Mouse (Mus musculus) gastrocnemius, postnatal 4 days (tissue): Measurements from ENCODE around the gene Akt1. TPM values are rescaled to one million over a fixed set of nuclear protein-coding genes. Genes with fewer than 3 reads are reported as not detected.

Experiments
- DNase-seq, 2 experiments: peaks; one replicate each; pipeline ENCODE4 v3.0.0; 2021 to 2022; ENCODE audit warnings: low spot score in 2 of 2, mixed read lengths in 2 of 2
- total RNA-seq, 2 experiments: library from RNA; stranded (reverse); gene quantifications; 2 replicates each; pipeline ENCODE4 v1.2.3; 2021

Gene Akt1
- total RNA-seq, 2 experiments from 2014 or later = 258 to 259 TPM

DNA sequence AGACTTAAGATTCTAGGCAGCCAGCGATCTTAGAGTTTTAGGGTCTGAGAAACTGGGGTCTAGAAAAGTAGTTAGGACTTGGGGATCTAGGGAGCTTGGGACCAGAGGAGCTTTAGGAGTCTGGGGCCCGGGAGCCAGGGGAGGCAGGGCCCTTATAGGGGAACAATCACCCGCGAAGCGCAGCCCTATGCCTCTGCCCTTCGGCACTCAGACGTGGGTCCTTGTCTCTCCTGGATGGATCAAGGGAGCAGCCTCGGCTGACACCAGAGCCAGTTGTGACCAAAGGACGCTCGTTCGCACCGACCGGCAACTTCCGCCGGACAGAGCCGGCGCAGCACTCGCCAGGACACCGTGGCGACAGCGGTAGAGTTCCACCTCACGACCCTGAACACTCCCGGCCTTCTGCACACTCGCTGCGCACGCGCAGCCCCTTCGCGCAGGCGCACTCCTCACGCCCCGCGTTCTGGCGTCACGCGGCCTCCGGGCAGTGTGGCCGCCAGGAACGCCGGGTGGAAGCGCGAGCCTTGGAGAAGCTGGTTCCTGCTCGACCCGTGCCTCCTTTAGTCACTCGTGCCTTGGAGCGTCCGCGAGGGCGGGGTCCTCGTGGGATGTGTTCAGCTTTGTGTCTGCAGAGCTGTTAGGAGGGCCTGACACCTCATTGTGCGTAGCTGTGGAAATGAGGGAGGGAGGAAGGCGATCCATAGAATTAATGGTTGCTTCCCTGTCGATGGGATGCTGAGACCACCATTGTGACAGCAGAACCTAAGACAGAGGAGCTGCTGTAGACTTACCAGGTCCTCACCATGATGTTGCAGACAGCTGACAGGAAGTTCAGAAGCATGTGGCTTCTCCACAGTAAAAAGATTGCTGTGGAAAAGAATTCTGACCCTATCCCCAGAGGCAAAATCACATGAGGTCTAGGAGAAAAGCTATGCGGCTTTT is 18.8 kb upstream of the Akt1 start:
- DNase-seq = peak; percentile 94 to 95

- no peak for DNase-seq
Measured at GRCm38 (mm10) chr12:112688458-112688857, 13.8 kb upstream of the Akt1 start.

- DNase-seq = no peak
Measured at GRCm38 (mm10) chr12:112683351-112683750, 8.7 kb upstream of the Akt1 start.

DNA sequence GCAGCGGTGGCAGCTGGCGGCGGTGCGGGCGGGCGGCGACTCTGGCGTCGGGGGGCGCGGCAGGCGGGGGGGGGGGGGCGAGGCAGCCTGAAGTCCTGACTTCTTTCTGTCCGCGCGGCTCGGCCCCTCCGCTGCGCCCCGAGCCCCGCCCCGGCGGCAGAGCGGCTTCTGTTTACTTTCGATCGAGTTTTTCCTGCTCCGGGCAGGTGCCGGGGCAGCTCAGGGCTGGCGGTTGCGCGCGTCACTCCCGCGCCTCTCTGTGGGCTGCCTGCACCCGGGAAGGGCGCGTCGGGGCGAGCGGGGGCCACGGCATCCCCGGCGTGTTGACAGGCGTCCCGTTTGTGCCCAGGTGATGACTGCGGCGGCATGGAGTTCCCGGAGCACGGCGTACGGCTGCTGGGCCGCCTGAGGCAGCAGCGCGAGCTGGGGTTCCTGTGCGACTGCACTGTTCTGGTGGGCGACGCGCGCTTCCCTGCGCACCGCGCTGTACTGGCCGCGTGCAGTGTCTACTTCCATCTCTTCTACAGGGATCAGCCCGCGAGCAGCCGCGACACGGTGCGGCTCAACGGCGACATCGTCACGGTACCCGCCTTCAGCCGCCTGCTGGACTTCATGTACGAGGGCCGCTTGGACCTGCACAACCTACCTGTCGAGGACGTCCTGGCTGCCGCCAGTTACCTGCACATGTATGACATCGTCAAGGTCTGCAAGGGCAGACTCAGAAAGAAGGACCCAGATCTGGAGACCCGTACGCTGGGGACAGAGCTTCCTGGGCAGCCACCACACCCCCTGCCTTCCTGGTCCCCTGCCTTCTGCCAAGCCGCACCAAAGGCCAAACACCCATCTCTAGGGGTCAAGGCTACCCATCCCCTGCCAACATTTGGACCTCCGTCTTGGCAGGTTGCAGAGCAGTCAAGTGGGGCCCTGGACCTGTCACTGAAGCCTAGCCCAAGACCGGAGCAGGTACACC is 4.6 kb upstream of the Akt1 start:
- DNase-seq = no peak

GRCm38 (mm10) chr12:112678555-112679026 is 3.9 kb upstream of the Akt1 start, which contains the start of gene Zbtb42:
Gene Zbtb42 (plus strand): TSS chr12:112678828.
- peak in 1 of 2 experiments; percentile 73 for DNase-seq

DNA sequence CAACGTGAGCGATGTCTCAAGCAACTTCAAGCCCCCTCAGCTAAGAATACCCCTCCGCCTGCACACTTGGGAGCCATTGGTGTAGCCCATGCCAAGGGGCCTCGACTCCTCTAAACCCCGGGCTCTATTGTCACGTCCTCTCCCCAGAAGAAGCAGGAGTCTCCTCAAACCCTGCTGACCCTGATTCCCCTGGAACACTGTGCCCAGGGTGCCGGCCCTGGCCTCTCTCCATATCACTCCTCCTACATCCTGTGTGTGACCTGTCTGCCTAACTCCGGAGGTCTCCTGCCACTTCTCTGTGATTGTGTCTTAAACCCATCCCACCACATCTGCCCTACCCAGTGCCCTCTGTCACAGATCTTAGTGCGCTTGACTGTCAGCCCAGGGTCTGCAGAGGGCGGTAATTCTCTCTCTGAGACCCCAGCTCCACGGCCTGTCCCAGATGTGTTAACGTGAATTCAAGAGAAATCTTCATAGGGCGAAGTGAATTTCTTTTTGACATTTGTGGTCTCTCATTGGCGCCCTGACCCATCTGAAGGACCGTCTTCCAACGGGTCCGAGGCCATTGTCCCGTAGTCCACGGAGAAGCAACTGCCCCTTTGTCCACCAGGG is 3.4 kb upstream of the Akt1 start:
- DNase-seq = no peak

- DNase-seq = no peak
Measured at GRCm38 (mm10) chr12:112677076-112677475, 2.4 kb upstream of the Akt1 start.

DNA sequence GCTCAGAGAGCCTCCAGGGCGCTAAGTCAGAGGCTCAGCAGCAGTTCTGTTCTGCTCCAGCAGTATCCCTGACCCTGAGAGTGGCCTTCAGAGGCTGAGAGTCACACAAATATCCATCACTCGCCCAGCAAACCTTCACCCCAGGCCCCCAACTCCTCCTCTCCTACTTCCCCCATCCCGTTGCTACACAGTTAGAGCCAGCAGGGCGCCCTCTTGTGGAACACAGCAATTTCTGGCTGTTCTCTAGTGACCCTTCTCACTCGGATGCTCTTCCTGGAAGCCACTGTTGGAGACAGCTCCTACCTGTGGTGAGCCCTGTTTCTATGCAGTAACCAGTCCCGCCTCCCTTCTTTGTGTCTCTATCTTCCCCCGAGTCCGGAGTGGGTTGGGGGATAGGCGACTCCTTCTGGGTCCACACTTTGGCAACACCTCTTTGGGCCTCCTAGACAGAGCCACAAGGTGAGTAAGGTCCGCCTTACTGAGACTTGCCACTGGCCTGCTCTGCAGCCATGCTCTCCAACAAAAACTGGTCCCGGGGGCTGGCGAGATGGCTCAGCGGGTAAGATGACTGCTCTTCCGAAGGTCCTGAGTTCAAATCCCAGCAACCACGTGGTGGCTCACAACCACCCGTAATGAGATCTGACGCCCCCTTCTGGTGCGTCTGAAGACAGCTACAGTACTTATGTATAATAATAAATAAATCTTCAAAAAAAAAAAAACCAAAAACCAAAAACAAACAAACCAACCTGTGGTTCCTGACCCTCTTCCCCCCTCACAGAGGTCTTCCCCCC is 756 bp upstream of the Akt1 start:
- DNase-seq = peak; percentile 73 to 88

DNA sequence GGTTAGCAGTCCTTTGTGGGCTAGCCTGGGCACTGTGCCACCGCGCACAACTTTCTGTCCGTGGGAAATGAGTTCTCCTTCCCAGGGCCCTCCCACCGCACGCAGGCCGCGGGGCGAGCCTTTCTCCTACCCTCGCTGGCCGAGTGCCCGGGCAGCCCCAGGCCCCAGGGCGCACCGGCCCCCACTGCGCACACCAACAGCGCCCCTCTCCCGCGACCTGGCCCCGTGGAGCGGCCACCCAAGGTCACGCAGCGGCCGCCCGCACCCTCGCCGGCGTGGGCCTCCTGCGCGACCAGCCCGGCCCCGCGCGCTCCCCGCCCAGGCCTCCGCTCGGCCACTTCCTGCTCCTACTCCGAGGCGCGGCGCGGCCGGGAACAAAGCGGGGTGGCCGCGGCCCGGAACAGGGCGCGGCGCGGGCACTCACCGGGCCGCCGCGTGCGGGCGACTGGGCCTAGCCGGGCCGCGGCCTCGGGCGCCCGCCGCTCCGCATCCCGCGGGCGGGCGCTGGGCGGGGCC is 1.1 kb downstream of the Akt1 start:
- peak in 1 of 2 experiments; percentile 66 for DNase-seq

- DNase-seq = peak in 1 of 2 experiments; percentile 66
Measured at GRCm38 (mm10) chr12:112672744-112673575, 1.7 kb downstream of the Akt1 start.

DNA sequence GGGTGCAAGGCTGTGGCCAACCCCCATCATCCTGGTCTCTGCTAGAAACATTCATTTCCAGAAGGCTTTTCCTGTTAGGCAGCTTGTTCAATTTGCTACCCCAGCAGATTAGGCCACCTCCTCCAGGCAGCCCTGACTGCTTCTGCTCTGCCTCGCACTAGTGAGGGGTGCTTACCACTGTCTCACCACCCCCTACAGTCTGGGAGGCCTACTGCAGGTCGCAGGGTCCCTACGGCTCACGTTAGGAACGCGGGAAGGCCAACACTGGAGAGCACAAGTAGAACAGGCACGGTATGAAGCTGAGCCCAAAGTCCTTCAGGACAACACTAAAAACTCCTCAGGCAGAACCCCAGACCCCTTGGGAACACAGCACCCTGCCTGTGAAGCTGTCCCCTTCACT is 2.8 kb downstream of the Akt1 start:
- no peak for DNase-seq

- DNase-seq = peak in 1 of 2 experiments; percentile 64
Measured at GRCm38 (mm10) chr12:112670718-112671393, 3.8 kb downstream of the Akt1 start.

DNA sequence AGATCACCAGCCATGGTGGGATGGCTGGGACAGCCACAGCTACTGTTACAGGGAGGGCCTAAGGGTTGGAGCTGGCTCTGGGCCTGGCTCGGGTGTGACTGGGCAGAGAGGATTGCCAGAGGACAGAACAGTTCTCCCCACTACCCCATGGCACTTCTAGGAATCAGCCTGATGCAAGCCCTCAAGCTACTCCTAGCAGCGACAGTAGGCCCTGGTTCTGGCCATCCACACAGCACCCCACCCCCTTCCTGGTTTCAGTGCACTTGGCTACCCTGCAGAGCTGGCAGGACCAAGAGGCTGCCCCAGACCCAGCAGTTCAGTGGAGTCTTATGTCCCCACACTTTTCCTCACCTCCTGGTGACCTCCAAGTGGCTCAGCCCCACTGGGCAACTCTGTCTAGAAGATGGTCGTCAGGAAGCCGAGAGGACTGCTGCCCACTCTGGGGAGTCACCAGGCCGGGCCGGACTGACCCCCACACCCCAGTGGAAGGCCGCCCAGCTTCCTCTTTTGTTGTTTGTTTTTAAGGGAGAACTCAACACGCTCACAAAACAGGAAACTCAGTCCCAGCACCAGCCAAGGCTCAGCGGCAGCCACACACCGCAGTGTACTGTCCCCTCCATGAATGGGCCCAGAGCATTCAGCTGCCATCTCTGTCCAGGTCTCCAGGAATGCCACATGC is 6.9 kb downstream of the Akt1 start:
- DNase-seq = no peak

- DNase-seq = no peak
Measured at GRCm38 (mm10) chr12:112665881-112666544, 8.7 kb downstream of the Akt1 start.

GRCm38 (mm10) chr12:112665445-112665844 is 9.2 kb downstream of the Akt1 start:
- DNase-seq = peak in 1 of 2 experiments; percentile 64

- DNase-seq = no peak
Measured at GRCm38 (mm10) chr12:112664656-112665055, 10.0 kb downstream of the Akt1 start.

DNA sequence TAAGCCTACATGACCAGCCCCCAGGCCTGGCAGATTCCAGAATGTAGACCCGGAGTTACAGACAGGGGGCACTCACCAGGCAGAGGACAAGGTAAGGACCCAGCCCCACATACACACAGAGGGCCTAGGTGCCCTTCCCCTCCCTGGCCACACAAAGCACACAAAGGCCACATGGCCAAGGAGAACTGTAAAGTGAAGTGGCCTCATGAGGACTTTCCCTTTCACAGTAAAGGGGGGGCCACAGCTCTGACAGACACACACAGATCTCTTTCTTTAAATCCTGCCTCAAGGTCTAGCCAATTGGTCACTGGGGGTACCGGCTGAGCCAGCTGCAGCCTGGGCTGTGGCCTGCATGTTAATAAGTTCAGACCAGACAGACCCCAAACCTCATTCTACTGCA is 10.6 kb downstream of the Akt1 start:
- no peak for DNase-seq
